Comparison of ENCODE assay signal across 10 mouse cellular contexts in genomic region chrX:150657797-150658118, GRCm38 (mm10). TPM values are rescaled to one million over a fixed set of nuclear protein-coding genes. Genes with fewer than 3 reads are reported as not detected.
DNase-seq lines count a peak whose midpoint lies in the region; ATAC-seq and TF ChIP-seq lines count a peak whose summit lies in the region.
"Had no signal": no experiment of that assay in that cellular context is flagged by ENCODE, and none has a peak within 500 bp of the region (broad histone marks: within the 10 kb centered on the region; RNA-seq: fewer than 3 reads in every experiment).

No protein-coding gene starts in this region.

- no peak for TF ChIP-seq CTCF in intestine, postnatal 0 days (IDR thresholded peaks at IDR 0.05; ENCODE audit: low read depth)

- no peak overlapping the region for H3K9ac ChIP-seq in lung, embryonic 15.5 days
- H3K9ac ChIP-seq in intestine, postnatal 0 days (ENCODE audit: low read depth, low read length): no peak overlapping the region
- no peak overlapping the region for H3K9ac ChIP-seq in neural tube, embryonic 14.5 days (replicated peaks; ENCODE audit: low read depth, low read length)

- 34% methylated on average over 3 of the region's 3 CpGs for WGBS in lung, embryonic 15.5 days
- 46% methylated on average over 3 of the region's 3 CpGs for WGBS in intestine, postnatal 0 days
- WGBS in neural tube, embryonic 14.5 days: 22% methylated on average over 3 of the region's 3 CpGs

- 0 out of 2 replicates have a peak overlapping the region, but pooled peaks have one; percentile 48 for H3K4me3 ChIP-seq in lung, embryonic 15.5 days
- H3K4me3 ChIP-seq in intestine, postnatal 0 days (ENCODE audit: low read depth, low read length): no peak overlapping the region
- peak overlapping the region; percentile 53 for H3K4me3 ChIP-seq in neural tube, embryonic 14.5 days (ENCODE audit: low read depth, low read length)

- no peaks in the 10 kb centered on the region for H3K4me1 ChIP-seq in lung, embryonic 15.5 days
- H3K4me1 ChIP-seq in intestine, postnatal 0 days (replicated peaks; ENCODE audit: control insufficient read depth, insufficient read depth, low read length): no peaks in the 10 kb centered on the region
- no peaks in the 10 kb centered on the region for H3K4me1 ChIP-seq in neural tube, embryonic 14.5 days (ENCODE audit: control insufficient read depth, insufficient read depth, low read length)

- H3K27me3 ChIP-seq in lung, embryonic 15.5 days: peaks cover 9% of the 10 kb centered on the region; the same call in 1 of the 2 replicates
- H3K27me3 ChIP-seq in intestine, postnatal 0 days (replicated peaks; ENCODE audit: control insufficient read depth, insufficient read depth, low read length): 0 out of 2 replicates have a peak, but pooled peaks cover 4% of the 10 kb centered on the region
- H3K27me3 ChIP-seq in neural tube, embryonic 14.5 days (ENCODE audit: control insufficient read depth, insufficient read depth, low read length): no peaks in the 10 kb centered on the region

- H3K27ac ChIP-seq in lung, embryonic 15.5 days: no peak overlapping the region
- H3K27ac ChIP-seq in intestine, postnatal 0 days (ENCODE audit: low read depth, low read length): no peak overlapping the region
- peak overlapping the region; percentile 17; the same call in 1 of the 2 replicates for H3K27ac ChIP-seq in neural tube, embryonic 14.5 days (ENCODE audit: low read depth, low read length)

- H3K9me3 ChIP-seq in lung, embryonic 15.5 days: no peaks in the 10 kb centered on the region
- no peaks in the 10 kb centered on the region for H3K9me3 ChIP-seq in intestine, postnatal 0 days (ENCODE audit: control insufficient read depth)
- H3K9me3 ChIP-seq in neural tube, embryonic 14.5 days (ENCODE audit: control insufficient read depth, low read length): no peaks in the 10 kb centered on the region

- peak overlapping the region; percentile 58 for H3K4me2 ChIP-seq in lung, embryonic 15.5 days
- H3K4me2 ChIP-seq in intestine, postnatal 0 days (replicated peaks; ENCODE audit: low read depth): peak overlapping the region; percentile 54; the same call in 1 of the 2 replicates
- H3K4me2 ChIP-seq in neural tube, embryonic 14.5 days (ENCODE audit: low read depth, low read length): peak overlapping the region; percentile 35; the same call in 1 of the 2 replicates

- ATAC-seq in lung, embryonic 15.5 days (ENCODE audit: borderline replicate concordance, extremely low read depth, low FRiP score, low TSS enrichment): no peak
- no peak for ATAC-seq in intestine, postnatal 0 days
- ATAC-seq in neural tube, embryonic 14.5 days (ENCODE audit: low read depth): peak; percentile 38
- no peak for ATAC-seq in megakaryocyte, adult 5-6 weeks (ENCODE audit: poor library complexity, severe bottlenecking)
- ATAC-seq: Patski had no signal

- DNase-seq in cerebellum, postnatal 10 days: peak; percentile 5 to 12
- DNase-seq in cerebellum, adult 8-10 months: no peak
- DNase-seq in lung, adult 18-20 months: no peak
- DNase-seq in kidney, postnatal 25 days: no peak
- DNase-seq: heart, postnatal 36 days had no signal

- H3K36me3 ChIP-seq in lung, embryonic 15.5 days: no peaks in the 10 kb centered on the region
- H3K36me3 ChIP-seq in intestine, postnatal 0 days (ENCODE audit: control insufficient read depth, insufficient read depth): no peaks in the 10 kb centered on the region
- H3K36me3 ChIP-seq in neural tube, embryonic 14.5 days (ENCODE audit: control insufficient read depth, insufficient read depth, low read length): no peaks in the 10 kb centered on the region

RNA-seq across cellular contexts. Expression of gene Tro, which starts 0.4 kb away (rescaled TPM):
- 15.7 and 16.4 TPM in 2 replicates for polyA plus RNA-seq in lung, embryonic 15.5 days (2015; fragmentation: Nextera tagmentation; extraction: Ambion mirVana)
- 3.3 and 3.6 TPM in 2 replicates for polyA plus RNA-seq in intestine, postnatal 0 days (2015; fragmentation: Nextera tagmentation; extraction: Ambion mirVana)
- polyA plus RNA-seq in neural tube, embryonic 14.5 days (2014; fragmentation: Nextera tagmentation; extraction: Ambion mirVana): 107 and 121 TPM in 2 replicates
- total RNA-seq in megakaryocyte, adult 5-6 weeks (2015): not detected in 2 replicates
- total RNA-seq in megakaryocyte, adult 5-6 weeks (2017): not detected in 2 replicates

Comparison
In these comparisons a context has a peak if more than half of its experiments do, and no peak if none do; other contexts are left out.
1. DNase-seq: peak in cerebellum, postnatal 10 days (2 of 2); none in cerebellum, adult 8-10 months (single experiment), lung, adult 18-20 months (0 of 2) and kidney, postnatal 25 days (0 of 2).
2. Peak in every context shown above with its lines, with median percentiles within 50 percentile points of each other: H3K4me2 ChIP-seq.